Mouse (Mus musculus): ENCODE data around the gene Gm28305. TPM values are rescaled to one million over a fixed set of nuclear protein-coding genes. Genes with fewer than 3 reads are reported as not detected.

The Gm28305 gene
- polyA plus RNA-seq, 1 experiment: not detected

GRCm38 (mm10) chr9:104034718-104035117 lies 5.7 kb upstream of the Gm28305 start:
- Histone ChIP-seq H3K4me1 (ENCODE audit: control insufficient read depth, insufficient read depth, low read length) (no peaks in the 10 kb centered on the region), H3K4me3 (ENCODE audit: insufficient read depth, low read length) (no peak overlapping the region), H3K27ac (ENCODE audit: insufficient read depth, low read length) (no peak overlapping the region)
- TF ChIP-seq CTCF (IDR thresholded peaks at IDR 0.05; ENCODE audit: borderline replicate concordance, insufficient read depth, low read length) (no peak), POLR2A (IDR thresholded peaks at IDR 0.05; ENCODE audit: low read depth, low read length) (no peak)

GRCm38 (mm10) chr9:104035261-104036015 lies 5.0 kb upstream of the Gm28305 start:
- Histone ChIP-seq H3K4me3 (ENCODE audit: insufficient read depth, low read length) (no peak overlapping the region), H3K4me1 (ENCODE audit: control insufficient read depth, insufficient read depth, low read length) (no peaks in the 10 kb centered on the region), H3K27ac (ENCODE audit: insufficient read depth, low read length) (no peak overlapping the region)
- TF ChIP-seq POLR2A (IDR thresholded peaks at IDR 0.05; ENCODE audit: low read depth, low read length) (no peak), CTCF (IDR thresholded peaks at IDR 0.05; ENCODE audit: borderline replicate concordance, insufficient read depth, low read length) (peak; percentile 78; the same call in 1 of the 2 replicates)

GRCm38 (mm10) chr9:104038266-104038665 lies 2.2 kb upstream of the Gm28305 start:
- TF ChIP-seq CTCF (IDR thresholded peaks at IDR 0.05; ENCODE audit: borderline replicate concordance, insufficient read depth, low read length): no peak
- no peak for TF ChIP-seq POLR2A (IDR thresholded peaks at IDR 0.05; ENCODE audit: low read depth, low read length)
- no peak overlapping the region for H3K4me3 ChIP-seq (ENCODE audit: insufficient read depth, low read length)
- no peaks in the 10 kb centered on the region for H3K4me1 ChIP-seq (ENCODE audit: control insufficient read depth, insufficient read depth, low read length)
- no peak overlapping the region for H3K27ac ChIP-seq (ENCODE audit: insufficient read depth, low read length)

GRCm38 (mm10) chr9:104039031-104039695 lies 1.3 kb upstream of the Gm28305 start:
- Histone ChIP-seq H3K27ac (ENCODE audit: insufficient read depth, low read length) (no peak overlapping the region), H3K4me1 (ENCODE audit: control insufficient read depth, insufficient read depth, low read length) (no peaks in the 10 kb centered on the region), H3K4me3 (ENCODE audit: insufficient read depth, low read length) (no peak overlapping the region)
- TF ChIP-seq POLR2A (IDR thresholded peaks at IDR 0.05; ENCODE audit: low read depth, low read length): no peak
- no peak for TF ChIP-seq CTCF (IDR thresholded peaks at IDR 0.05; ENCODE audit: borderline replicate concordance, insufficient read depth, low read length)

GRCm38 (mm10) chr9:104039742-104040141 lies 720 bp upstream of the Gm28305 start:
- no peaks in the 10 kb centered on the region for H3K4me1 ChIP-seq (ENCODE audit: control insufficient read depth, insufficient read depth, low read length)
- no peak overlapping the region for H3K4me3 ChIP-seq (ENCODE audit: insufficient read depth, low read length)
- H3K27ac ChIP-seq (ENCODE audit: insufficient read depth, low read length): no peak overlapping the region
- TF ChIP-seq CTCF (IDR thresholded peaks at IDR 0.05; ENCODE audit: borderline replicate concordance, insufficient read depth, low read length) (no peak), POLR2A (IDR thresholded peaks at IDR 0.05; ENCODE audit: low read depth, low read length) (no peak)

GRCm38 (mm10) chr9:104043676-104044075 lies 3.2 kb downstream of the Gm28305 start:
- no peak overlapping the region for H3K4me3 ChIP-seq (ENCODE audit: insufficient read depth, low read length)
- no peak for TF ChIP-seq CTCF (IDR thresholded peaks at IDR 0.05; ENCODE audit: borderline replicate concordance, insufficient read depth, low read length)
- TF ChIP-seq POLR2A (IDR thresholded peaks at IDR 0.05; ENCODE audit: low read depth, low read length): no peak

GRCm38 (mm10) chr9:104051028-104051427 lies 10.6 kb downstream of the Gm28305 start:
- no peak for TF ChIP-seq CTCF (IDR thresholded peaks at IDR 0.05; ENCODE audit: borderline replicate concordance, insufficient read depth, low read length)
- TF ChIP-seq POLR2A (IDR thresholded peaks at IDR 0.05; ENCODE audit: low read depth, low read length): no peak
- H3K27ac ChIP-seq (ENCODE audit: insufficient read depth, low read length): no peak overlapping the region
- no peaks in the 10 kb centered on the region for H3K4me1 ChIP-seq (ENCODE audit: control insufficient read depth, insufficient read depth, low read length)
- H3K4me3 ChIP-seq (ENCODE audit: insufficient read depth, low read length): no peak overlapping the region

More at GRCm38 (mm10) chr9:104043676-104044075, 3.2 kb downstream of the Gm28305 start:
- Histone ChIP-seq H3K4me1 (ENCODE audit: control insufficient read depth, insufficient read depth, low read length) (no peaks in the 10 kb centered on the region), H3K27ac (ENCODE audit: insufficient read depth, low read length) (no peak overlapping the region)

GRCm38 (mm10) chr9:104062430-104063243 lies 22.2 kb downstream of the Gm28305 start, which contains the start of gene Uba5:
Gene Uba5, minus strand, starts transcription at chr9:104063134.
- Histone ChIP-seq H3K27ac (ENCODE audit: insufficient read depth, low read length) (no peak within 1 kb of the TSS), H3K4me1 (ENCODE audit: control insufficient read depth, insufficient read depth, low read length) (peaks cover 3% of the 10 kb centered on the region; the same call in 1 of the 2 replicates), H3K4me3 (ENCODE audit: insufficient read depth, low read length) (peak within 1 kb of the TSS; percentile 97)
- TF ChIP-seq CTCF (IDR thresholded peaks at IDR 0.05; ENCODE audit: borderline replicate concordance, insufficient read depth, low read length) (no peak), POLR2A (IDR thresholded peaks at IDR 0.05; ENCODE audit: low read depth, low read length) (peak; percentile 75; the same call in 1 of the 2 replicates)

GRCm38 (mm10) chr9:104063244-104063961 lies 22.9 kb downstream of the Gm28305 start, which contains the start of gene Acad11:
Gene Acad11, plus strand, starts transcription at chr9:104063377.
- Histone ChIP-seq H3K27ac (ENCODE audit: insufficient read depth, low read length) (no peak within 1 kb of the TSS), H3K4me3 (ENCODE audit: insufficient read depth, low read length) (peak within 1 kb of the TSS; percentile 97), H3K4me1 (ENCODE audit: control insufficient read depth, insufficient read depth, low read length) (peaks cover 3% of the 10 kb centered on the region; the same call in 1 of the 2 replicates)
- TF ChIP-seq CTCF (IDR thresholded peaks at IDR 0.05; ENCODE audit: borderline replicate concordance, insufficient read depth, low read length): no peak
- TF ChIP-seq POLR2A (IDR thresholded peaks at IDR 0.05; ENCODE audit: low read depth, low read length): peak; percentile 91
